Mouse (Mus musculus) bone marrow macrophage, adult 2 months (primary cell): ENCODE results near the gene Gpsm1. TPM values are rescaled to one million over a fixed set of nuclear protein-coding genes. Genes with fewer than 3 reads are reported as not detected.

ENCODE experiments used
- H3K27ac ChIP-seq: 2 replicates; pipeline ENCODE4 v1.5.1; 2012; ENCODE audit warnings: low read depth, low read length; ENCODE audit not compliant: insufficient read depth
- H3K4me1 ChIP-seq: 2 replicates; pipeline ENCODE4 v1.6.1; 2012; ENCODE audit warnings: low read length; ENCODE audit not compliant: control insufficient read depth, insufficient read depth
- H3K4me3 ChIP-seq: 2 replicates; pipeline ENCODE4 v1.5.1; 2012; ENCODE audit warnings: mild to moderate bottlenecking, low read length, moderate library complexity; ENCODE audit not compliant: insufficient read depth
- CTCF ChIP-seq: IDR thresholded peaks from 2 replicates; pipeline ENCODE4 v1.5.1; 2012; ENCODE audit warnings: low read depth, mild to moderate bottlenecking, low read length, moderate library complexity
- POLR2A ChIP-seq: IDR thresholded peaks from 2 replicates; pipeline ENCODE4 v1.6.1; 2012; ENCODE audit warnings: mild to moderate bottlenecking, low read depth, low read length, borderline replicate concordance
- polyA plus RNA-seq: library from polyadenylated mRNA; stranded (reverse); fragments of >200 nt; gene quantifications from 2 replicates; pipeline ENCODE4 v1.2.4, GENCODE M21; 2012; ENCODE audit not compliant: missing spikeins, insufficient read depth, insufficient read length

Gpsm1 gene
- polyA plus RNA-seq, 1 experiment: 5.5 TPM

- Histone ChIP-seq H3K4me1 (peaks cover 10% of the 10 kb centered on the region), H3K4me3 (no peak overlapping the region), H3K27ac (no peak overlapping the region)
- no peak for TF ChIP-seq POLR2A
- TF ChIP-seq CTCF: no peak
Measured at GRCm38 (mm10) chr2:26309739-26310138, 5.6 kb upstream of the Gpsm1 start.

DNA sequence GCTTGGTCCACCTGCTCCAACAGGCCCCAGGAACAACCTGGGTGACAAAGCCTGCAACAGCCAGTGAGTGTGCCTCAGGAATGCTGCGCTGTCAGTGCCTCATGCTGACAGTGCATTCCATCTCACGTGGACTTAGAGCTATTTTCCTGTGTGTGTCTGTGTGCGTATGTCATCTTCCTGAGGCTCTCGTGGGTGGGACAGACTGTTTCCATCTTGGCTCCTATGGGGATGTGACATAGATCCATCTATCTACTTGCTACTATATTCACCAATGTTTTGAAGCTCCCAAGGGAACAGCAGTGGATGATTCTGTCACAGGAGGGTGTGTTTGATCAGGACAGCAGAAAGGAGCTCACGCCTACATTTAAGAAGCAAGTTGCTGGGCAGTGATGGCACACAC is 3.4 kb upstream of the Gpsm1 start:
- no peak overlapping the region for H3K4me3 ChIP-seq
- H3K27ac ChIP-seq: no peak overlapping the region
- no peak for TF ChIP-seq CTCF
- peaks cover 16% of the 10 kb centered on the region for H3K4me1 ChIP-seq

GRCm38 (mm10) chr2:26312812-26313211 is 2.5 kb upstream of the Gpsm1 start:
- no peak overlapping the region for H3K27ac ChIP-seq
- TF ChIP-seq POLR2A (no peak), CTCF (no peak)
- H3K4me1 ChIP-seq: peaks cover 13% of the 10 kb centered on the region
- no peak overlapping the region for H3K4me3 ChIP-seq

DNA sequence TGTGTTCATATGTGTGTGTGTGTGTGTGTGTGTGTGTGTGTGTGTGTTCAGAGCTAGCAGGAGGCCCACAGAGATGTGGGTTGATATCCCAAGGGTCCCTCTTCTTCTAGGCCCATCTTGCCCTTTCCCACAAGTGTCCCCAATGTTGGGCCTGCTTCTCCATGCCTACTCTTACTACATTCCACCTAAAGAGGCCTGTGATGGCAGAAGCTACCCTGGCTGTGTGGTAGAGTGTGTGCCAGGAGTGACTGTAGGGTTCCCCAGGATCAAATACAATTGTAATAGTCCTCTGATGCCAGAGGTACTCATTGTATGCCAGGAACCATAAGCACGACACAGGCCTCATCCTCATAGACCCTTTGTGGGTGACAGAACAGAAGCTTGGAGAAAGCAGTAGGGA is 1.9 kb upstream of the Gpsm1 start:
- Histone ChIP-seq H3K27ac (no peak overlapping the region), H3K4me3 (no peak overlapping the region), H3K4me1 (peaks cover 12% of the 10 kb centered on the region)
- TF ChIP-seq CTCF (no peak), POLR2A (no peak)

- TF ChIP-seq POLR2A (no peak), CTCF (no peak)
- peak overlapping the region; percentile 80 for H3K4me3 ChIP-seq
- H3K4me1 ChIP-seq: peaks cover 12% of the 10 kb centered on the region
- no peak overlapping the region for H3K27ac ChIP-seq
Measured at GRCm38 (mm10) chr2:26314281-26315071, 839 bp upstream of the Gpsm1 start.

GRCm38 (mm10) chr2:26315925-26316311 is 603 bp downstream of the Gpsm1 start:
- H3K4me3 ChIP-seq: peak overlapping the region; percentile 80
- TF ChIP-seq POLR2A (no peak), CTCF (no peak)
- peaks cover 12% of the 10 kb centered on the region for H3K4me1 ChIP-seq
- H3K27ac ChIP-seq: no peak overlapping the region

- Histone ChIP-seq H3K4me1 (peaks cover 9% of the 10 kb centered on the region), H3K4me3 (no peak overlapping the region), H3K27ac (no peak overlapping the region)
- TF ChIP-seq POLR2A (no peak), CTCF (no peak)
Measured at GRCm38 (mm10) chr2:26316576-26317246, 1.4 kb downstream of the Gpsm1 start.

GRCm38 (mm10) chr2:26317371-26317770 is 2.1 kb downstream of the Gpsm1 start:
- Histone ChIP-seq H3K4me1 (peaks cover 6% of the 10 kb centered on the region; the same call in 1 of the 2 replicates), H3K27ac (no peak overlapping the region), H3K4me3 (no peak overlapping the region)
- TF ChIP-seq POLR2A: no peak
- no peak for TF ChIP-seq CTCF

GRCm38 (mm10) chr2:26317991-26318672 is 2.8 kb downstream of the Gpsm1 start:
- Histone ChIP-seq H3K27ac (no peak overlapping the region), H3K4me3 (no peak overlapping the region), H3K4me1 (peaks cover 6% of the 10 kb centered on the region; the same call in 1 of the 2 replicates)
- no peak for TF ChIP-seq CTCF

- Histone ChIP-seq H3K4me3 (no peak overlapping the region), H3K27ac (no peak overlapping the region), H3K4me1 (peaks cover 6% of the 10 kb centered on the region; the same call in 1 of the 2 replicates)
- TF ChIP-seq CTCF (no peak), POLR2A (no peak)
Measured at GRCm38 (mm10) chr2:26319109-26319508, 3.8 kb downstream of the Gpsm1 start.
